Comparison of ENCODE assay signal across 22 mouse cellular contexts in the genomic region with DNA sequence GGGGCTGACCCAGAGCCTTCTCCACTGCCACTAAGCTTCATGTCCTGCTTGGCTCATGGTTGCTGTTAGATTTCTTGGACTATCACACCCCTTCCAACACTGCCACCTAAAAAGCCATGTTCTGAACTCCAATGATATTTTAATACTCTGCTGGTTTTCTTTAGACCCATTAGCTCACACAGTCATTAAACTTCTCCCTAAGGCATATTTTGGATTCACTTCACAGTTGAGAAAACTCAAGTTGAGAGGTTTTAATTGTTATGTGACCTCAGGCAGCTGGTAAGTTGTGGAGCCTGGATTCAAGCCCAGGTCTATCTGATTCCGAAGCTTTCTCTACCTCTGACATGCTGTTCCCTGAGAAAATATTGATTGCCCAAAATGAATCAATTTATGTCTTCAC. TPM values are rescaled to one million over a fixed set of nuclear protein-coding genes. Genes with fewer than 3 reads are reported as not detected.
DNase-seq lines count a peak whose midpoint lies in the region; ATAC-seq and TF ChIP-seq lines count a peak whose summit lies in the region.
"Had no signal": no experiment of that assay in that cellular context is flagged by ENCODE, and none has a peak within 500 bp of the region (broad histone marks: within the 10 kb centered on the region; RNA-seq: fewer than 3 reads in every experiment).

No protein-coding gene starts in this region.

- H3K4me2 ChIP-seq in kidney, postnatal 0 days (ENCODE audit: low read length), result no peak overlapping the region
- no peak overlapping the region for H3K4me2 ChIP-seq in liver, embryonic 11.5 days
- no peak overlapping the region for H3K4me2 ChIP-seq in heart, embryonic 12.5 days
- H3K4me2 ChIP-seq: heart, embryonic 15.5 days; hindbrain, embryonic 14.5 days; intestine, embryonic 15.5 days had no signal

- no peak for ATAC-seq in kidney, postnatal 0 days (replicated peaks; ENCODE audit: low FRiP score, low read depth)
- no peak for ATAC-seq in liver, embryonic 11.5 days (replicated peaks; ENCODE audit: low FRiP score)
- no peak for ATAC-seq in heart, embryonic 12.5 days (ENCODE audit: insufficient number of reproducible peaks, low FRiP score)
- ATAC-seq: intestine, embryonic 15.5 days had no signal

- 57% methylated on average over 1 of the region's 1 CpGs for whole genome bisulfite sequencing in kidney, postnatal 0 days
- 39% methylated on average over 1 of the region's 1 CpGs for WGBS in kidney, adult 2 months
- WGBS in liver, adult 2 months, result 26% methylated on average over 1 of the region's 1 CpGs
- WGBS in liver, embryonic 11.5 days, result 78% methylated on average over 1 of the region's 1 CpGs
- 82% methylated on average over 1 of the region's 1 CpGs for WGBS in heart, embryonic 12.5 days

- no peak for TF ChIP-seq CTCF in kidney, postnatal 0 days (IDR thresholded peaks at IDR 0.05; ENCODE audit: low read depth)
- TF ChIP-seq CTCF in kidney, adult 2 months (conservative IDR thresholded peaks at IDR 0.05; ENCODE audit: insufficient read depth, insufficient read length, low read depth, low read length), result no peak
- TF ChIP-seq CTCF in liver, adult 2 months (IDR thresholded peaks at IDR 0.05; ENCODE audit: low read depth, low read length), result no peak

- no peaks in the 10 kb centered on the region for H3K79me2 ChIP-seq in liver, adult 2 months (ENCODE audit: control insufficient read depth, insufficient read depth, low read length)

- H3K4me1 ChIP-seq in kidney, postnatal 0 days (replicated peaks; ENCODE audit: insufficient read depth, low read length), result no peaks in the 10 kb centered on the region
- no peaks in the 10 kb centered on the region; the same call in 1 of the 2 replicates for H3K4me1 ChIP-seq in kidney, adult 2 months (ENCODE audit: control insufficient read depth, insufficient read depth, low read length)
- no peaks in the 10 kb centered on the region for H3K4me1 ChIP-seq in liver, adult 2 months (ENCODE audit: control insufficient read depth, insufficient read depth, low read length)
- H3K4me1 ChIP-seq in liver, embryonic 11.5 days (replicated peaks; ENCODE audit: control insufficient read depth, insufficient read depth, low read length), result no peaks in the 10 kb centered on the region
- H3K4me1 ChIP-seq in heart, embryonic 12.5 days (replicated peaks), result no peaks in the 10 kb centered on the region
- H3K4me1 ChIP-seq: embryonic facial prominence, embryonic 10.5 days; forebrain, embryonic 10.5 days; heart, embryonic 10.5 days; heart, embryonic 15.5 days; hindbrain, embryonic 10.5 days; intestine, embryonic 15.5 days had no signal

- H3K27ac ChIP-seq in kidney, postnatal 0 days, result no peak overlapping the region
- no peak overlapping the region for H3K27ac ChIP-seq in kidney, adult 2 months (ENCODE audit: insufficient read depth, low read depth, low read length)
- no peak overlapping the region for H3K27ac ChIP-seq in liver, adult 2 months (replicated peaks; ENCODE audit: insufficient read depth, low read depth, low read length)
- no peak overlapping the region for H3K27ac ChIP-seq in liver, embryonic 11.5 days (ENCODE audit: low read depth, low read length)
- no peak overlapping the region for H3K27ac ChIP-seq in heart, embryonic 12.5 days (ENCODE audit: poor library complexity, severe bottlenecking)
- H3K27ac ChIP-seq: embryonic facial prominence, embryonic 10.5 days; forebrain, embryonic 10.5 days; gastrocnemius, adult 2 months; heart, embryonic 10.5 days; heart, embryonic 15.5 days; hindbrain, embryonic 10.5 days; hindbrain, embryonic 14.5 days; intestine, embryonic 15.5 days had no signal

- H3K27me3 ChIP-seq in kidney, postnatal 0 days (ENCODE audit: insufficient read depth, low read length), result no peaks in the 10 kb centered on the region
- H3K27me3 ChIP-seq in kidney, adult 2 months (replicated peaks; ENCODE audit: control insufficient read depth, insufficient read depth, low read length), result no peaks in the 10 kb centered on the region
- H3K27me3 ChIP-seq in liver, adult 2 months (ENCODE audit: control insufficient read depth, insufficient read depth, low read length), result no peaks in the 10 kb centered on the region
- H3K27me3 ChIP-seq in liver, embryonic 11.5 days (replicated peaks; ENCODE audit: control insufficient read depth, insufficient read depth, low read length), result no peaks in the 10 kb centered on the region
- H3K27me3 ChIP-seq in heart, embryonic 12.5 days (replicated peaks), result no peaks in the 10 kb centered on the region
- H3K27me3 ChIP-seq: heart, embryonic 15.5 days; intestine, embryonic 15.5 days had no signal

- H3K9ac ChIP-seq in kidney, postnatal 0 days (ENCODE audit: low read depth, low read length), result no peak overlapping the region
- no peak overlapping the region for H3K9ac ChIP-seq in liver, adult 2 months (ENCODE audit: low read depth, low read length)
- no peak overlapping the region for H3K9ac ChIP-seq in liver, embryonic 11.5 days (ENCODE audit: low read depth, low read length)
- no peak overlapping the region for H3K9ac ChIP-seq in heart, embryonic 12.5 days
- H3K9ac ChIP-seq: heart, embryonic 15.5 days; hindbrain, embryonic 14.5 days; intestine, embryonic 15.5 days had no signal

- H3K4me3 ChIP-seq in kidney, postnatal 0 days (replicated peaks; ENCODE audit: low read depth, low read length), result no peak overlapping the region
- H3K4me3 ChIP-seq in kidney, adult 2 months (ENCODE audit: insufficient read depth, low read depth, low read length), result no peak overlapping the region
- H3K4me3 ChIP-seq in liver, adult 2 months (ENCODE audit: insufficient read depth, low read depth, low read length), result no peak overlapping the region
- H3K4me3 ChIP-seq in liver, embryonic 11.5 days (ENCODE audit: low read depth, low read length), result no peak overlapping the region
- H3K4me3 ChIP-seq in heart, embryonic 12.5 days, result no peak overlapping the region
- H3K4me3 ChIP-seq: embryonic facial prominence, embryonic 10.5 days; forebrain, embryonic 10.5 days; gastrocnemius, adult 2 months; heart, embryonic 10.5 days; heart, embryonic 15.5 days; hindbrain, embryonic 10.5 days; intestine, embryonic 15.5 days had no signal

- no peak for TF ChIP-seq POLR2A in kidney, adult 2 months (IDR thresholded peaks at IDR 0.05; ENCODE audit: low read depth, low read length)
- TF ChIP-seq POLR2A in liver, adult 2 months (IDR thresholded peaks at IDR 0.05; ENCODE audit: extremely low read depth, insufficient read depth, low read length), result no peak

- H3K36me3 ChIP-seq in kidney, postnatal 0 days (ENCODE audit: insufficient read depth, low read length), result no peaks in the 10 kb centered on the region
- H3K36me3 ChIP-seq in kidney, adult 2 months (ENCODE audit: control insufficient read depth, insufficient read depth, low read length), result no peaks in the 10 kb centered on the region
- H3K36me3 ChIP-seq in liver, adult 2 months (ENCODE audit: control insufficient read depth, insufficient read depth, low read length), result no peaks in the 10 kb centered on the region
- no peaks in the 10 kb centered on the region for H3K36me3 ChIP-seq in liver, embryonic 11.5 days (ENCODE audit: control insufficient read depth, insufficient read depth, low read length)
- H3K36me3 ChIP-seq in heart, embryonic 12.5 days, result no peaks in the 10 kb centered on the region
- H3K36me3 ChIP-seq: embryonic facial prominence, embryonic 10.5 days; forebrain, embryonic 10.5 days; heart, embryonic 10.5 days; heart, embryonic 15.5 days; hindbrain, embryonic 10.5 days; intestine, embryonic 15.5 days had no signal

- DNase-seq in kidney, postnatal 0 days (ENCODE audit: low spot score), result peak; percentile 40
- DNase-seq in kidney, adult 2 months, result no peak
- peak; percentile 5 for DNase-seq in liver, adult 2 months (ENCODE audit: extremely low read depth, low read depth, low spot score)
- DNase-seq in liver, embryonic 11.5 days (ENCODE audit: low spot score), result no peak
- DNase-seq in fat pad, adult 2 months (ENCODE audit: extremely low read depth, low read depth, low spot score), result peak; percentile 67
- no peak for DNase-seq in heart, postnatal 14 days
- DNase-seq: adrenal gland, postnatal 25 days; cerebellum, adult 2 months; cerebellum, postnatal 10 days; gastrocnemius, adult 2 months; gastrocnemius, postnatal 25 days had no signal

- intact Hi-C loops in heart, postnatal 14 days (cut with DNase I), result no loop called here

- no peaks in the 10 kb centered on the region for H3K9me3 ChIP-seq in kidney, postnatal 0 days (replicated peaks; ENCODE audit: low read length)
- no peaks in the 10 kb centered on the region for H3K9me3 ChIP-seq in liver, embryonic 11.5 days (ENCODE audit: control insufficient read depth, low read length)
- no peaks in the 10 kb centered on the region for H3K9me3 ChIP-seq in heart, embryonic 12.5 days (replicated peaks)
- H3K9me3 ChIP-seq: embryonic facial prominence, embryonic 10.5 days; forebrain, embryonic 10.5 days; heart, embryonic 10.5 days; heart, embryonic 15.5 days; hindbrain, embryonic 10.5 days; intestine, embryonic 15.5 days had no signal

RNA-seq across cellular contexts. Expression of a gene that starts 11.6 kb away (rescaled TPM):
- polyA plus RNA-seq in kidney, postnatal 0 days (2015; fragmentation: Nextera tagmentation; extraction: Ambion mirVana), result 0.14 TPM in 1 of 2 replicates, not detected in the other
- 0.08 and 0.14 TPM in 2 replicates for polyA plus RNA-seq in kidney, adult 2 months (2012; rRNA removed)
- not detected in 2 replicates for total RNA-seq in liver, adult 2 months (2014; rRNA removed)
- polyA plus RNA-seq in liver, adult 2 months (2012; rRNA removed), result not detected in 2 replicates
- polyA plus RNA-seq in liver, embryonic 11.5 days (2014; fragmentation: Nextera tagmentation; extraction: Ambion mirVana), result not detected in 2 replicates
- not detected for total RNA-seq in heart, postnatal 14 days (2021)
- not detected in 2 replicates for polyA plus RNA-seq in heart, embryonic 12.5 days (2016; fragmentation: Nextera tagmentation; extraction: Ambion mirVana)
- total RNA-seq: adrenal gland, adult 18-20 months; adrenal gland, postnatal 25 days; ES-E14; gastrocnemius, adult 2 months; gastrocnemius, postnatal 25 days; heart, postnatal 25 days had no signal
- polyA plus RNA-seq: forebrain, embryonic 10.5 days; heart, embryonic 10.5 days; heart, embryonic 15.5 days; hindbrain, embryonic 10.5 days; hindbrain, embryonic 14.5 days; intestine, embryonic 15.5 days had no signal

Comparison
In these comparisons a context has a peak if more than half of its experiments do, and no peak if none do; other contexts are left out.
1. DNase-seq: peak in kidney, postnatal 0 days (single experiment), liver, adult 2 months (single experiment) and fat pad, adult 2 months (single experiment); none in kidney, adult 2 months (single experiment), liver, embryonic 11.5 days (single experiment) and heart, postnatal 14 days (0 of 2).